ENCODE assay signal across 25 mouse cellular contexts in the genomic region with DNA sequence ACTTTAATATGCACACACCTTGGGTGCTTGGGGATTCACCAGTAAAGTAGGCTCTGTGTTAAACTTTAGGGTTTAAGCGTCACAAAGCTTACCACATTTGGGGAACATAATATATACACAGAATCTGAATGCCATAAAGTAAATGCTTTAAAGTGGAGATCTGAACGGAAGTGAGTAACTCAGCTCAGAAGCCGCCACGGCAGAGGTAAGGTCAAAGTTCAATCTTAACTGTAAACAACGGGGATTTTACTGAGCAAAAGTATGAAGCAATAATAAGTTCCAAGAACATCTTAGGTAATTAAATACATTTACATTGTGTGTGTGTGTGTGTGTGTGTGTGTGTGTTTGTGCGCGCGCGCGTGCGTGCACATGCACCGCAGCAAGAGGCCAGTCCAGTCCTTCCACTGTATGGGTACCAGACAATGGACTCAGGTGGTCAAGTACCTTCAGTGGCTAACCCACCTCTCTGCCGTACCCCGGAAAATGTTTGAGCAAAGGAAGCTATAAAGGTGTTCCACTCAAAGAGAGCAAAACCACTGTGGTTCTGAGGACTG.
DNase-seq lines count a peak whose midpoint lies in the region; ATAC-seq and TF ChIP-seq lines count a peak whose summit lies in the region.
"Had no signal": no experiment of that assay in that cellular context is flagged by ENCODE, and none has a peak within 500 bp of the region (broad histone marks: within the 10 kb centered on the region; RNA-seq: fewer than 3 reads in every experiment).

No protein-coding gene starts in this region.

- ATAC-seq in lung, postnatal 0 days = no peak
- ATAC-seq: hindbrain, postnatal 0 days; Patski had no signal

- no peaks in the 10 kb centered on the region for H3K36me3 ChIP-seq in lung, postnatal 0 days (ENCODE audit: insufficient read depth, low read length)
- H3K36me3 ChIP-seq in small intestine, adult 2 months (ENCODE audit: control insufficient read depth, insufficient read depth, low read length) = no peaks in the 10 kb centered on the region

- intact Hi-C loops in heart, postnatal 36 days (cut with DNase I) = no loop called here

- WGBS in lung, postnatal 0 days = 72% methylated on average over 14 of the region's 14 CpGs
- WGBS in small intestine, adult 2 months = 42% methylated on average over 14 of the region's 14 CpGs

- no peak for TF ChIP-seq POLR2A in small intestine, adult 2 months (IDR thresholded peaks at IDR 0.05; ENCODE audit: low read depth, low read length)

- H3K9me3 ChIP-seq in lung, postnatal 0 days (ENCODE audit: low read length) = no peaks in the 10 kb centered on the region
- H3K9me3 ChIP-seq: liver, embryonic 13.5 days; lung, embryonic 15.5 days; megakaryocyte, embryonic 14.5 days; midbrain, embryonic 12.5 days; neural tube, embryonic 12.5 days had no signal

- TF ChIP-seq EP300 in lung, postnatal 0 days (IDR thresholded peaks at IDR 0.05) = no peak

- H3K4me1 ChIP-seq in lung, postnatal 0 days (ENCODE audit: insufficient read depth, low read depth, low read length) = no peaks in the 10 kb centered on the region
- peaks cover 9% of the 10 kb centered on the region for H3K4me1 ChIP-seq in small intestine, adult 2 months (ENCODE audit: control insufficient read depth, insufficient read depth, insufficient read length, low read length)
- H3K4me1 ChIP-seq: lung, embryonic 15.5 days; megakaryocyte, embryonic 14.5 days; midbrain, embryonic 12.5 days; neural tube, embryonic 12.5 days had no signal

- no peak overlapping the region for H3K4me2 ChIP-seq in lung, postnatal 0 days (replicated peaks; ENCODE audit: low read depth, low read length)
- H3K4me2 ChIP-seq: liver, embryonic 13.5 days; lung, embryonic 15.5 days; midbrain, embryonic 12.5 days; neural tube, embryonic 12.5 days had no signal

- no peaks in the 10 kb centered on the region for H3K27me3 ChIP-seq in lung, postnatal 0 days (replicated peaks; ENCODE audit: insufficient read depth, low read length)
- H3K27me3 ChIP-seq in small intestine, adult 2 months (ENCODE audit: control insufficient read depth, insufficient read depth, low read length) = no peaks in the 10 kb centered on the region
- H3K27me3 ChIP-seq: liver, embryonic 13.5 days; lung, embryonic 15.5 days; megakaryocyte, embryonic 14.5 days; midbrain, embryonic 12.5 days; neural tube, embryonic 12.5 days; Patski had no signal

- no peak for TF ChIP-seq CTCF in lung, postnatal 0 days (IDR thresholded peaks at IDR 0.05)
- no peak for TF ChIP-seq CTCF in small intestine, adult 2 months (IDR thresholded peaks at IDR 0.05; ENCODE audit: extremely low read depth, insufficient read length, insufficient replicate concordance, low read depth, low read length)

- peak; percentile 9 for DNase-seq in lung, postnatal 0 days (ENCODE audit: low spot score)
- no peak for DNase-seq in lung, adult 18-20 months
- DNase-seq in induced T-regulatory cell, adult 2 months (ENCODE audit: low read depth) = peak; percentile 15
- DNase-seq in heart, postnatal 36 days = no peak
- no peak for DNase-seq in frontal cortex, postnatal 36 days (ENCODE audit: low spot score in 2 of 2)
- DNase-seq: adrenal gland, postnatal 25 days; B cell, adult 2 months; cerebellum, adult 18-20 months; cerebellum, postnatal 10 days; heart, postnatal 14 days; kidney, adult 2 months; kidney, postnatal 36 days; liver, embryonic 13.5 days; lung, postnatal 36 days; right cerebral cortex, adult 18-20 months; thymus, postnatal 4 days had no signal

- no peak overlapping the region for H3K27ac ChIP-seq in lung, postnatal 0 days (ENCODE audit: low read length)
- H3K27ac ChIP-seq in small intestine, adult 2 months (ENCODE audit: insufficient read depth, low read depth, low read length) = peak overlapping the region; percentile 7; the same call in 1 of the 2 replicates
- H3K27ac ChIP-seq: hindbrain, postnatal 0 days; liver, embryonic 13.5 days; lung, embryonic 15.5 days; midbrain, embryonic 12.5 days; neural tube, embryonic 12.5 days had no signal

- no peak overlapping the region for H3K9ac ChIP-seq in lung, postnatal 0 days (replicated peaks; ENCODE audit: low read depth)
- H3K9ac ChIP-seq: liver, embryonic 13.5 days; lung, embryonic 15.5 days; midbrain, embryonic 12.5 days; neural tube, embryonic 12.5 days had no signal

- H3K4me3 ChIP-seq in lung, postnatal 0 days (ENCODE audit: low read depth, low read length) = no peak overlapping the region
- H3K4me3 ChIP-seq in small intestine, adult 2 months (ENCODE audit: low read depth, low read length) = no peak overlapping the region
- H3K4me3 ChIP-seq: erythroblast, embryonic 14.5 days; liver, embryonic 13.5 days; lung, embryonic 15.5 days; megakaryocyte, embryonic 14.5 days; midbrain, embryonic 12.5 days; myocyte; neural tube, embryonic 12.5 days had no signal

Comparison
In these comparisons a context has a peak if more than half of its experiments do, and no peak if none do; other contexts are left out.
1. DNase-seq: peak in lung, postnatal 0 days (single experiment) and induced T-regulatory cell, adult 2 months (single experiment); none in lung, adult 18-20 months (0 of 2), heart, postnatal 36 days (0 of 2) and frontal cortex, postnatal 36 days (0 of 2).